Mouse (Mus musculus) forebrain, embryonic 13.5 days (tissue): ENCODE measurements at regions not wholly inside any gene's neighbourhood (a gene's known extent, or its start where the extent isn't known, plus 50 kb on each side); places are given as distances from the start of the nearest gene placed in this dataset.
A peak's percentile ranks its signal among the peaks of the same experiment; 100 is the strongest.

Experiments used
- ATAC-seq: fragments of 200-750 bp; cut with Nextera tagmentation; 2 replicates; pipeline ENCODE4 v1.8.0; 2017
- H3K27ac ChIP-seq: fragments of 300-500 bp; sonication (generic); 2 replicates; pipeline ENCODE4 v1.5.1; 2015; ENCODE audit warnings: inconsistent platforms, mild to moderate bottlenecking, moderate library complexity
- H3K27me3 ChIP-seq: fragments of 300-500 bp; sonication (generic); 2 replicates; pipeline ENCODE4 v1.6.1; 2015; ENCODE audit warnings: mild to moderate bottlenecking, inconsistent platforms
- H3K36me3 ChIP-seq: fragments of 300-500 bp; sonication (generic); 2 replicates; pipeline ENCODE4 v1.6.1; 2015; ENCODE audit warnings: mild to moderate bottlenecking, inconsistent platforms; ENCODE audit not compliant: poor library complexity, severe bottlenecking
- H3K4me1 ChIP-seq: fragments of 300-500 bp; sonication (generic); 2 replicates; pipeline ENCODE4 v1.6.1; 2015; ENCODE audit warnings: inconsistent platforms
- H3K4me2 ChIP-seq: fragments of 300-500 bp; sonication (generic); 2 replicates; pipeline ENCODE4 v1.6.1; 2015; ENCODE audit warnings: inconsistent platforms, mild to moderate bottlenecking, moderate library complexity
- H3K4me3 ChIP-seq: fragments of 300-500 bp; sonication (generic); 2 replicates; pipeline ENCODE4 v1.5.1; 2015; ENCODE audit warnings: mild to moderate bottlenecking, inconsistent platforms
- H3K9ac ChIP-seq: fragments of 300-500 bp; sonication (generic); 2 replicates; pipeline ENCODE4 v1.6.1; 2015; ENCODE audit warnings: mild to moderate bottlenecking, inconsistent platforms
- H3K9me3 ChIP-seq: fragments of 300-500 bp; sonication (generic); replicated peaks from 2 replicates; pipeline ENCODE4 v1.6.1; 2016; ENCODE audit warnings: inconsistent platforms
- WGBS: fragments of 180-500 bp; shearing (Covaris S2); methylation state at CpG from one replicate; pipeline ENCODE4 v1.1.7; 2015; 5-methylcytosine and 5-hydroxymethylcytosine counted together

GRCm38 (mm10) chr16:64391440-64392197, 210.6 kb downstream of the Csnka2ip start:
- no peak overlapping the region; the same call in 1 of the 2 replicates for H3K27ac ChIP-seq

DNA sequence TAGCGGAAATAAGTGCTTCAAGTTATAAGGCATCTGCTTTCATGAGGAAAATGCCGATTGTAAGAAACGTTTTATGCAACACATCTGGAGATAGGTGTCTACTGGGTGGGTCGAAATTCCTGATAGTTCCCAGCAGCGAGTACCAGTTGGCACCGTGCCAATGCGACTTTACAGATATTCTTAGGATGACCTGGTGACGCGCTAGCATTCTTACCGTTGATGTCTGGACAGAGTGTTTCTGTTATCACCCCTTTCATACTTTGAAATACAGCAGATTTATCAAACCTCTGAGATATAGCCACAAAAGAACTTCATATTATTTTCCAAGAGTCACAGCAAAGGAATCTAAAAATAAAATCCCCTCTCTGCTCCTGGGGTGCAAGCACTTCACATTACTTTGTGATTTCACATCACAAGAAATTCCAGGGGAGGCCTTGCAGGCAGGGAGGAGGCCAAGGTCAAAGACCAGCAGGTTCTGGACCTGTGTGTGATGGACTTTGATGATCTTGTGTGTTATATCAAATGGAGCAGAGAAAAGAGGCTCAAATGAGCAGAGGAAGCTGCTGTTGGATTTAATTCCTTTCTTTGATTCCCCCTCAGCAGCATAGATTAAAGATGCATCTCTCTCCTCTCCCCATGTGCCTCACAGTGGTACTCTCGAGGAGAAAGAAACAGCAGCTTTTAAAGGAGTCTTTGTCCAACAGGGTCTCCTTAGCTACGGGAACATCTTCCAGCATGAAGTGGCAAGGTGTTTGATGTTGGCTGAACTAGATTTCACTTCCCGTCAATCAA, 233.4 kb downstream of the Csnka2ip start:
- ATAC-seq = peak; percentile 77
- no peak overlapping the region for H3K27ac ChIP-seq
- no peak overlapping the region for H3K4me3 ChIP-seq
- no peaks in the 10 kb centered on the region for H3K9me3 ChIP-seq
- 85% methylated on average over 13 of the region's 13 CpGs for WGBS
- no peak overlapping the region for H3K4me2 ChIP-seq
- no peaks in the 10 kb centered on the region for H3K36me3 ChIP-seq
- H3K9ac ChIP-seq = no peak overlapping the region
- no peaks in the 10 kb centered on the region for H3K4me1 ChIP-seq
- H3K27me3 ChIP-seq = no peaks in the 10 kb centered on the region

More at GRCm38 (mm10) chr16:64391440-64392197, 210.6 kb downstream of the Csnka2ip start:
- Histone ChIP-seq H3K4me2 (no peak overlapping the region), H3K27me3 (no peaks in the 10 kb centered on the region), H3K9ac (no peak overlapping the region), H3K4me1 (peaks cover 10% of the 10 kb centered on the region), H3K9me3 (no peaks in the 10 kb centered on the region), H3K4me3 (no peak overlapping the region), H3K36me3 (no peaks in the 10 kb centered on the region)
- ATAC-seq = peak; percentile 58; the same call in 1 of the 2 replicates
- WGBS = 31% methylated on average over 8 of the region's 8 CpGs

DNA sequence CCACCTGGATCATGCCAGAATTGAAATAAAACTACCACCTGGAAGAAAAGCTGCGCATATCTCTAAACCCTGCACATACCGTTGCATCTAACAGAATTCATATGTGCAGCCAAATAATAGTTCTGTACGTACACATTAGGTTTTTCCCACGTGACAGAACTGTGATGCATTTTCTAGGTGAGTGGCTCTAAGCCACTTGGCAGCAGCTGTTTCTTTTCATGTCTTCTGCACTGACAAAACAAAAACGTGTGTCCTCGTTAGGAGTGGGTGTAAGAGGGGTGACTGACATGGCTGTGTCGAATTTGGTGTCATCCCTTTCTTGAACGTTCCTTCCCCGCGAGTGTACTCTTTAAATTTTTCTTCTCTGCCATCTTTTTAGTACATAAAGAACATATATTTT, 254.3 kb downstream of the Csnka2ip start:
- Histone ChIP-seq H3K4me1 (peaks cover 6% of the 10 kb centered on the region; the same call in 1 of the 2 replicates), H3K9me3 (no peaks in the 10 kb centered on the region), H3K4me2 (no peak overlapping the region), H3K27ac (no peak overlapping the region), H3K36me3 (no peaks in the 10 kb centered on the region), H3K27me3 (no peaks in the 10 kb centered on the region), H3K4me3 (no peak overlapping the region), H3K9ac (no peak overlapping the region)
- WGBS = 49% methylated on average over 10 of the region's 10 CpGs
- 0 out of 2 replicates have a peak, but pooled peaks have one; percentile 53 for ATAC-seq

DNA sequence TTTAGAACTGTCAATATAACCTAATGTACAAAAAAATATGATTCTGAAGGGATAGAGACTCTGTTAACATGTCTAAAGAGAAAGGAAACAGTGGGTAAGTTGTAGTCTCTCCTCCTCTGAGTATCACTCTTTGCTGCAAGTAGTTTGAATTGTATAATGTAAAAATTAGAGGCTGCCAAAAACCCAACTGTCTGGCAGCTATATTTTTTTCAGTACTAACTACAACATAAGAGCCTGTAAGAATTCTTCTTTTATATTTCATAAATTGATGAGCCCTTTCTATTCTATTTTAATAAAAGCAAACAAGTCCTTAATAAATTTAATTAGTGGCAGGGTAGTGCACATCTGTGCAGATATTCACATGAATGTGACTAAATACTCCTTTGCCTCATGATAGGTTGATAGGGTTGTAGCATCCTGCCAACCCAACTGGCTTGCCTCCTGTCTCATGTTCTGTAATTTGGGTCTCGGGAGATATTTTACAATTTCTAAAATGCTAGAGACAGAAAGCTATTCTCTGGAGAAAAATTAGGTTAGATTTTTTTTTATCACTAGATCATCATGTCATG, 269.2 kb downstream of the Csnka2ip start:
- Histone ChIP-seq H3K9me3 (no peaks in the 10 kb centered on the region), H3K27ac (peak overlapping the region; percentile 35), H3K36me3 (no peaks in the 10 kb centered on the region), H3K4me3 (no peak overlapping the region), H3K27me3 (no peaks in the 10 kb centered on the region), H3K4me2 (no peak overlapping the region), H3K9ac (no peak overlapping the region), H3K4me1 (peaks cover 8% of the 10 kb centered on the region)
- ATAC-seq = peak; percentile 64; the same call in 1 of the 2 replicates
- WGBS = 61% methylated on average over 1 of the region's 1 CpGs

- peak; percentile 85 for ATAC-seq
- H3K36me3 ChIP-seq = no peaks in the 10 kb centered on the region
- peaks cover 8% of the 10 kb centered on the region for H3K4me1 ChIP-seq
- H3K9me3 ChIP-seq = no peaks in the 10 kb centered on the region
- peak overlapping the region; percentile 48 for H3K27ac ChIP-seq
- no peaks in the 10 kb centered on the region for H3K27me3 ChIP-seq
- 50% methylated on average over 8 of the region's 8 CpGs for WGBS
- H3K9ac ChIP-seq = no peak overlapping the region
- H3K4me3 ChIP-seq = no peak overlapping the region
- H3K4me2 ChIP-seq = no peak overlapping the region
Observed at GRCm38 (mm10) chr16:64332195-64332886, 269.9 kb downstream of the Csnka2ip start.

DNA sequence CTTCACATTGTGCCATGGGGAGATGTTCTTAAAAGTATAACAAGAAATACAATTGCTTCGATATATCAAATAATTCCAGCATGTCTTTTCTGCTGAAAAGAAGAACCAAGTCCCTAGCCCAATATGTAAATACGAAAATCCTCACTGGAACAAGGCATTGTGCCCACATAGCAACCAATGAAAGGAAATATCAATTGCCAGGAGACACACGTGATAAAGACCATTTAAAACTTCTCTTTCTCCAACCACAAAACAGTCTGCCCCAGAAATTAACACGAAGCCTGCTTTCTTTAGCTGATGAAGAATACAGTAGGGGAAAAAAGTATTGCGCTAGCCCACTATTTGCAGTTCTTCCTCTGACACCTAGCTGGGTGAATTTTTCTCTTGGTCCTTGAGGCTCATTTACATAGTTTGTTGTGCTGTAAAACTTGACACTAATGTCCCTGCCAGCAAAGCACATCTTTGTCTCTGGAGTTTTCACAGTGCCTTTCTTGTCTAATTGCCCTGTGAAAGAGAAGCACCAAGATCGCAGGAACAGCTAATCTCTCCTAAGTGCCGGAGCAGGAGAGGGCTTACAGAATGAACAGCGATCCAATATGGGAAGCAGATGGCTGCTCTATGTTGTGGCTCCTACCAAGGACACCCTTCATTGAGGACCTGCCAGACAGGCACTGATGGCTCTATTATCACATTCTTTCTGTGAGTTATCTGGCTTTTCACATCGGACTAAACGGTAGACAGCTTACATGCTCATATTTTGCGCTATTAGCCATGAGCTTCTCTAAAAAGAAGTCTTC, 272.7 kb downstream of the Csnka2ip start:
- Histone ChIP-seq H3K27me3 (no peaks in the 10 kb centered on the region), H3K4me2 (peak overlapping the region; percentile 25), H3K9ac (no peak overlapping the region), H3K27ac (peak overlapping the region; percentile 59), H3K4me1 (peaks cover 8% of the 10 kb centered on the region), H3K4me3 (no peak overlapping the region), H3K36me3 (no peaks in the 10 kb centered on the region), H3K9me3 (no peaks in the 10 kb centered on the region)
- WGBS = 29% methylated on average over 11 of the region's 11 CpGs
- peak; percentile 92 for ATAC-seq

GRCm38 (mm10) chr16:64318796-64319493, 283.3 kb downstream of the Csnka2ip start:
- WGBS = 81% methylated on average over 4 of the region's 4 CpGs
- no peaks in the 10 kb centered on the region for H3K9me3 ChIP-seq
- no peaks in the 10 kb centered on the region for H3K4me1 ChIP-seq
- H3K9ac ChIP-seq = no peak overlapping the region
- no peak overlapping the region for H3K4me3 ChIP-seq
- H3K36me3 ChIP-seq = no peaks in the 10 kb centered on the region
- no peak overlapping the region for H3K4me2 ChIP-seq
- no peak overlapping the region for H3K27ac ChIP-seq
- no peak for ATAC-seq
- H3K27me3 ChIP-seq = no peaks in the 10 kb centered on the region

- Histone ChIP-seq H3K9me3 (no peaks in the 10 kb centered on the region), H3K9ac (no peak overlapping the region), H3K4me3 (no peak overlapping the region), H3K4me2 (no peak overlapping the region), H3K4me1 (no peaks in the 10 kb centered on the region), H3K27me3 (no peaks in the 10 kb centered on the region), H3K27ac (no peak overlapping the region), H3K36me3 (no peaks in the 10 kb centered on the region)
- 70% methylated on average over 1 of the region's 1 CpGs for WGBS
- ATAC-seq = no peak
Observed at GRCm38 (mm10) chr16:64316831-64317230, 285.4 kb downstream of the Csnka2ip start.

DNA sequence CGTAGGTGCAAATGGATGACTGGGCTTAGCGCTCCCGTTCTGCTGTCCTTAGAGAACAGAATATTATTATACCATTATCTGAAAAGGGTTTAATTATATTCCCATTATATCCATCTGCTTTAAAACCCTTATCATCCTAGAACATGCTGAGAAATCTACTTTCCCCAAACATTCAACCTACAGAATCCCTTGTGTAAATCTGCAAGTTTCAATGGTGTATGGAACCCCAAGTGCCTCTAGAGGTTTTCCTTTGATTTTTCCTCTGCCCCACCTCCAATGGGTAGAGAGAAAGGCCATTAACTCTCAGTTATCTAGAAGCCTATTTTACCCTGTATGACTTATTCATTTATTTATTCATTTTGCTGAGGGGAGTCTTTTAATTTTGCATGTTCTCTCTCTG, 308.7 kb downstream of the Csnka2ip start:
- 84% methylated on average over 3 of the region's 3 CpGs for WGBS
- no peak for ATAC-seq
- Histone ChIP-seq H3K4me1 (no peaks in the 10 kb centered on the region), H3K4me3 (no peak overlapping the region), H3K9me3 (no peaks in the 10 kb centered on the region), H3K4me2 (no peak overlapping the region), H3K27me3 (no peaks in the 10 kb centered on the region), H3K36me3 (no peaks in the 10 kb centered on the region), H3K9ac (no peak overlapping the region), H3K27ac (no peak overlapping the region)

DNA sequence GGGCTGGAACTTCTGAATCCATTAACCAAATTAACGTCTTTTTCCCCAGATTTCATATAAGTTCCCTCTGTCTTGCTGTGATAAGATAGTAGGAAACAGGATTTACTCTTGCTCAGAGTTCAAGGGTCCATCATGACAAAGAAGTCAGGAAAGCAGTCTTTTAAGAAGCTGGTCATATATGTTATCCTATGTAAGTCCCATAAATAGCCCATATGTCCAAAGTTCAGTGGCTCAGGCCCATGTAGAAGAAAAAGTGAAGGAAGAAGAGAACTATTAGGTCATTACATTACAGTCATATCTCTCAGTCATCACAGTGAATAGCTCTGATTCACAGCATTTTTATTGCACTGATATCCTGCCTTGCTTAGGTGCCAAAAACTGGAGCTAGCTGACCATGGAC, 316.9 kb downstream of the Csnka2ip start:
- ATAC-seq = no peak
- Histone ChIP-seq H3K36me3 (no peaks in the 10 kb centered on the region), H3K4me1 (no peaks in the 10 kb centered on the region), H3K4me2 (no peak overlapping the region), H3K9me3 (no peaks in the 10 kb centered on the region), H3K4me3 (no peak overlapping the region), H3K9ac (no peak overlapping the region), H3K27ac (no peak overlapping the region), H3K27me3 (no peaks in the 10 kb centered on the region)
- 88% methylated on average over 1 of the region's 1 CpGs for WGBS
